Mouse (Mus musculus) frontal cortex, postnatal 10 days (tissue): ENCODE results near the gene Arhgef3.

Source experiments
- DNase-seq, 2 experiments: peaks; one replicate each; pipeline ENCODE4 v3.0.0; 2022; ENCODE audit warnings: low spot score in 2 of 2, mixed read lengths in 1 of 2

Gene Arhgef3

GRCm38 (mm10) chr14:27371669-27372076 lies 257.0 kb downstream of the Arhgef3 start:
- DNase-seq = no peak

DNA sequence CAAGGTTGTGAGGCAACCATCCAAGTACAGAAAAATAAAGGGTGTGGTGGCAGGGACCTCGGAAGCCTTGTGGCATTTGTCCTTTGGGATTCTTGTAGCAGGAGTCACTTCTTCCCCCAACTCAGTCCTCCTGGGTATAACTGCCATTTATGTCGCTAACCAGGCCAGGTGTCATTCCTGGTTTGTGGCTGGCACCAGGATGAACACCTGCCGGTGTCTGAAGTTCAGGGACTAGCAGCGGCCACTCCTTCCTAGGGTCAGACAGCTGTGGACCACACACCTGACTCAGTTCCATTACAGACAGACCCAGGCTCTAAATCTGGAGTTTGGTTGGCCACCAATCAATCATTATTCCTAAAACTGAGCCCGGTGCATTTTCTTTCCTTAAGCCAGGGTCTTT lies 258.8 kb downstream of the Arhgef3 start:
- DNase-seq = no peak

DNA sequence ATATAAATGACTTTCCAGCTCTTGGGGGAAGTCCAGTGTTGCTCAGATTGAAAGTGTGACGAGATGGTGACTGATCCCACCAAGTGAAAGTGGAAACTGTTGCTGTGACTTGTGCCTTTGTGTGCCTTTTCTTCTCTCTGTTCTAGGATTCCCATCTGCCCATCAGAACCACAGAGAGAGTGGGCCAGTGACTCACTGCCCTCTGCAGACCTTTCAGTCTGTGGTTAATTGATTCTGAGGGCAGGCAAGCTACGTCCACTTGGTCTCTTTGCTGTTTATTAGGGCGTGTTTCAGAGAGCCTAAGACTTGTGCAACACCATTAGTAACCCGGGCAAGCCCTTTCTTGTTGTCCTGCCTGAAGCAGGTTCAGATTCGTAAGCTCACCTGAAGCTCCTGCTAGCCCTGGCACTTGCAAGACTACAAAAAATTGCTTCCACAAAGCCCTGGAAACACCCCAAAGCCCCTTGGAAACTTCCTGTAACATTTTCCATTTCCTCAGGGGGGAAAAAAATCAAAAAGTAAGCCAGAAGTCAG lies 261.5 kb downstream of the Arhgef3 start:
- DNase-seq = no peak

- no peak for DNase-seq
Observed at GRCm38 (mm10) chr14:27378669-27379068, 264.0 kb downstream of the Arhgef3 start.

DNA sequence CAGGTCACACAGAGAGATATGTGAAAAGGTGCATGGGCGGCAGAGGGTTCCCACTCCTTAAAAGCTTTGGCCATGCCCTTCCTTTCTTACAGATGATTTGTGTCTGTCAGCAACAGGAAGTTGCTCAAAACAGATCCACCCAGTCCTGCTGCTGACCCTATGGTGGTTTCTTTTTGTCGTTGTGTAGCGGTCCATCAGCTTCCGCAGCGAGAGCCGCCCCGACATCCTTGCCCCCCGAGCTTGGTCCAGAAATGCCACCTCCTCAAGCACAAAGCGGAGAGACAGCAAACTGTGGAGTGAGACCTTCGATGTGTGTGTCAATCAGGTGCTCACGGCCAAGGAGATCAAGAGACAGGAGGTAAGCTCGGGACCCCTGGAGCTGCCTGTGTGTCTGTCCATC lies 264.7 kb downstream of the Arhgef3 start:
- no peak for DNase-seq

DNA sequence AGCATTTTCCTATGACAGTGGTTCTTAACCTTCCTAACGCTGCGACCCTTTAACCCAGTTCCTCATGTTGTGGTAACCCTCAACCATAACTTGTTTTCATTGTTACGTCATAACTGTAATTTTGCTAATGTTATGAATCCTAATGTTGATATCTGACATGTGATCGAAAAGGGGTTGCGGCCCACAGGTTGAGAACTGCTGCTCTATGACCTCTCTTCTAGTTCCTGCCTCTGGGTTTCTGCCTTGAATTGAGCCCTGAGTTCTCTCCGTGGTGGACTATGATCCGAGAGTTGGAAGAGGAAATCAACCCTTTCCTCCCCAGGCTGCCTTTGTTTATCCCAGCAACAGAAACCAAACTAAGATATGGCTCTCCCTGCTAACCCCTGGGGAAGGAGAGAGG lies 266.8 kb downstream of the Arhgef3 start:
- DNase-seq = no peak

- no peak for DNase-seq
Observed at GRCm38 (mm10) chr14:27383321-27383830, 268.7 kb downstream of the Arhgef3 start.

DNA sequence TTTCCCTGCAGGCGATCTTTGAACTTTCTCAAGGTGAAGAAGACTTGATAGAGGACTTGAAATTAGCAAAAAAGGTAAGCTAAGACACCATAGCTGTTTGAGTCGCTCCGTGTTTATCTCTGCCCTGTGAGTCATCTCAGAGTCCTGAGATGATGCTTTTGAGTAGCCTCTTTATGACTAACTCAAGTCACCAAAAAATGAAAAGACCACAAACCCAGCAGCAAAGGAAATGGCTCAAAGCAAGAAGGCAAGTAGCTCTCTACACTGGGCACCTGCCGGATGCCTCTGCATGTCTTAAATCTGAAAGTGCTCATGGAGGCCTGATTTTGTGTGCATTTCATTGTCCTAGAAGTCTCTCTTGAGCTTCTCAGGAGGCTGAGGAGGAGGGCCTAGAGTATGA lies 269.4 kb downstream of the Arhgef3 start:
- DNase-seq = no peak

GRCm38 (mm10) chr14:27388616-27389015 lies 273.9 kb downstream of the Arhgef3 start:
- DNase-seq = no peak

GRCm38 (mm10) chr14:27389722-27390121 lies 275.0 kb downstream of the Arhgef3 start:
- DNase-seq = no peak

GRCm38 (mm10) chr14:27390663-27391062 lies 276.0 kb downstream of the Arhgef3 start:
- no peak for DNase-seq

GRCm38 (mm10) chr14:27391776-27392308 lies 277.1 kb downstream of the Arhgef3 start:
- no peak for DNase-seq

- no peak for DNase-seq
Observed at GRCm38 (mm10) chr14:27392660-27393059, 278.0 kb downstream of the Arhgef3 start.

- no peak for DNase-seq
Observed at GRCm38 (mm10) chr14:27393806-27394205, 279.1 kb downstream of the Arhgef3 start.

GRCm38 (mm10) chr14:27396424-27396823 lies 281.7 kb downstream of the Arhgef3 start:
- no peak for DNase-seq

DNA sequence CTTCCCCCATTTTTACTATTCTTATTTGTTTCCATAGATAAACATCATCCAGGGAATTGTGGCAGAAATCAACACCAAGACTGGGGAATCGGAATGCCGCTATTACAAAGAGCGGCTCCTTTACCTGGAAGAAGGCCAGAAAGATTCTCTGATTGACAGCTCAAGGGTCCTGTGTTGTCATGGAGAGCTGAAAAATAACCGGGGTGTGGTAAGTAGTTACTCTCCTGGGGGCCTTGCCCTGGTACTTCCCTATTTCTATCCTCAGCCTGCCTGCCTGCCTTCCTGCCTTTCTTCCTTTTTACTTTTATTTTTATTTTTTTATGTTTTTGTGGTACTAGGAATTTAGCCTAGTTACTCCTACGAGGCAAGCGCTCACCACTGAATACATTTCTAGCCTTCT lies 282.8 kb downstream of the Arhgef3 start:
- no peak for DNase-seq

GRCm38 (mm10) chr14:27400495-27400894 lies 285.8 kb downstream of the Arhgef3 start:
- DNase-seq = no peak

DNA sequence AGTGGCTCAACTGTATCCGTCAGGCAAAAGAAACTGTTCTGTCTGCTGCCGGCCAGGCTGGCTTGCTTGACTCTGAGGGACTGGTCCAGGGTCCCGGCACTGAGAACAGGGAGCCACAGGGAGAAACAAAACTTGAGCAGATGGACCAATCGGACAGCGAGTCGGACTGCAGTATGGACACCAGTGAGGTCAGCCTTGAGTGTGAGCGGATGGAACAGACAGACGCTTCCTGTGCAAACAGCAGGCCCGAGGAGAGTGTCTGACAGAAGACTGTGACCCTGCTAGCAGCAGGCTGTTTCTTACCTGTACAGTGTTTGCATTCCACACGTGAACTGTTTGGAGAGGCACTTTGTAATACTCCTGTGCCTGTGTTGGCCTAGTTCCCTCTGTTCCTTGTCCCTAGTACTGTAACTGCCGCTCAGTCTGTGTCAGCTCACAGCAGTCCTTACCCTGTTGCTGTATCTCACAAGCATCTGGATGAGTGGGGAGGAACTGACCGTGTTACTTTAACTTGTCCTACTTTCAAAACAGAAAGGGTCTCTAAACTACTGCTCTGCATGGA lies 287.1 kb downstream of the Arhgef3 start:
- DNase-seq = no peak

DNA sequence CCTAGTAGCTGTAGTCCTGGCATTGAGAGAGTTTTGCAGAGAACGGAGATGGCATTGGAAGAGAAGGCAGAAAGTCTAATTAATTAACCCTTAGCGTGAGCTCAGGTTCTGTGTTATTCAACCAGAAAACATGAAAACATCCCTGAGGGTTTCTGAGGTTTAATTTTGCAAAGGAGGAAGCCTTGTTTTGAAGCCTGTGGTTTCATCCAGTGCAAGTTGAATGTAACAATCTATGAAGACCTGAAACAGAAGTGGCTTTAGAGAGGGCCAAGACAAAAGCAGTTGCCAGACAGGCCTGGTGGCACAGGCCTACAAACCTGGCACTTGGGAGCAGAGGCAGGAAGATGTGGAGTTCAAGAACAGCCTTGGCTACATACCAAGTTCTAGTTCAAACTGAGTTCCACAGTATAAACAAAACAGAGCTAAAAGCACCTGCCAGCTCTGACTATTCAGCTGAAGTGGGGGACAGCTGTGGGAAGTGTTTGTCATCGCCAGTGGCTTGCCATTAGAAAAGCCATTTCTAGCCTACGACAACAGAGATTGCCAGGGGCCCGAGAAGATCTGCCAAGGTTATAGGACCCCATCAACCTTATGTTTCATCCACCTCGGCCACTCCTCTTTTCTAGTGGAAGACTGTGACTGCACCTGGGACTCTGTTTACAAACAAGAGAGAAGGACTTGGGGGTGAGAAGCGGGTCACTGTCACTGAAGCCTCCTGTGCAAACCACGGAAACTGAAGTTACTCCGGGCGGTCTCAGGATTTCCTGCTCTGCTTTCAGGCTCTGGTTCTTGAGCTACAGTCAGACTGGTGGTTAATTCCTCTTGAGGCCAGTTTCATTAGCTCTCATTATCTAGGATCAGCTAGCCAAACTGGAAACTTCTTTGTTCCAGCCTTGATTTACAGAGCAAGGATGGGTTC lies 287.9 kb downstream of the Arhgef3 start:
- no peak for DNase-seq

- no peak for DNase-seq
Observed at GRCm38 (mm10) chr14:27405452-27405851, 290.8 kb downstream of the Arhgef3 start.

- DNase-seq = no peak
Observed at GRCm38 (mm10) chr14:27405947-27406346, 291.2 kb downstream of the Arhgef3 start.

DNA sequence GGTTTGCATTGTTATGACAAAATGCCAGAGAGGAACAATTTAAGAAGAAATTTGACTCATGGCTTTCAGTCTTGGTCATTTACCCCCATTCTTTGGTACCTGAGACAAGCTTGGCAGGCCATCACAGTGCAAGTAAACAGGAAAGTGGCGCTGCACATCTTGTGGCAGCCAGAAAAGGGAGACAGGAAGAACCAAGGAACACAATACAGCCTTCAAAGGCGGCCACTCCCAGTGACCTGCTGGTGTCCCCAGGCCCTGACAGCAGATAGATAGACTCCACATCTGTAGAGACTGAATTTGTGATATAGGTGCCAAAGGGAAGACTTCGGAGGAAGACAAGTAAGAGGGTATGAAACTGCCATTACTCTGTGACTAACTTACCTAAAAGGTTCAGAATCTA lies 293.5 kb downstream of the Arhgef3 start:
- no peak for DNase-seq

- no peak for DNase-seq
Observed at GRCm38 (mm10) chr14:27409662-27410061, 295.0 kb downstream of the Arhgef3 start.
